Mouse (Mus musculus) gastrocnemius, postnatal 4 days (tissue): Measurements from ENCODE around the gene Agtrap. TPM values are rescaled to one million over a fixed set of nuclear protein-coding genes. Genes with fewer than 3 reads are reported as not detected.
"Not testable (repeated sequence)": the region's sequence is repeated elsewhere in the genome, so short reads cannot be mapped to it uniquely, and the experiment has no call there.

ENCODE experiments used
- DNase-seq, 2 experiments: peaks; one replicate each; pipeline ENCODE4 v3.0.0; 2021 to 2022; ENCODE audit warnings: low spot score in 2 of 2, mixed read lengths in 2 of 2
- total RNA-seq, 2 experiments: library from RNA; stranded (reverse); gene quantifications; 2 replicates each; pipeline ENCODE4 v1.2.3; 2021

Agtrap gene
- total RNA-seq, 2 experiments from 2014 or later: 20.5 to 22.7 TPM

GRCm38 (mm10) chr4:148052976-148053375 is 34.9 kb downstream of the Agtrap start:
- DNase-seq: no peak

- no peak for DNase-seq
Observed at GRCm38 (mm10) chr4:148051886-148052285, 35.9 kb downstream of the Agtrap start.

GRCm38 (mm10) chr4:148051046-148051776 is 36.6 kb downstream of the Agtrap start:
- DNase-seq: no peak

GRCm38 (mm10) chr4:148050396-148050914 is 37.4 kb downstream of the Agtrap start:
- not testable (repeated sequence) for DNase-seq

- DNase-seq: no peak
Observed at GRCm38 (mm10) chr4:148046450-148047031, 41.3 kb downstream of the Agtrap start.

GRCm38 (mm10) chr4:148044113-148044512 is 43.7 kb downstream of the Agtrap start:
- DNase-seq: no peak

- DNase-seq: not testable (repeated sequence)
Observed at GRCm38 (mm10) chr4:148043327-148043726, 44.5 kb downstream of the Agtrap start.

- DNase-seq: peak in 1 of 2 experiments; percentile 39
Observed at GRCm38 (mm10) chr4:148041611-148042191, 46.1 kb downstream of the Agtrap start.

GRCm38 (mm10) chr4:148040933-148041610 is 46.8 kb downstream of the Agtrap start:
- DNase-seq: peak; percentile 50 to 80

GRCm38 (mm10) chr4:148040029-148040830 is 47.6 kb downstream of the Agtrap start:
- no peak for DNase-seq

- DNase-seq: no peak
Observed at GRCm38 (mm10) chr4:148039254-148040028, 48.4 kb downstream of the Agtrap start.

- DNase-seq: peak; percentile 99
Observed at GRCm38 (mm10) chr4:148038600-148039253, 49.1 kb downstream of the Agtrap start, which contains the start of the genes Clcn6 and Mthfr. TSS of gene Clcn6 (minus strand) at chr4:148038821. TSS of gene Mthfr (plus strand) at chr4:148039077.

GRCm38 (mm10) chr4:148038079-148038599 is 49.7 kb downstream of the Agtrap start:
- no peak for DNase-seq

- DNase-seq: no peak
Observed at GRCm38 (mm10) chr4:148035440-148035839, 52.4 kb downstream of the Agtrap start.

- DNase-seq: no peak
Observed at GRCm38 (mm10) chr4:148033858-148034410, 53.9 kb downstream of the Agtrap start.

- no peak for DNase-seq
Observed at GRCm38 (mm10) chr4:148030506-148030905, 57.3 kb downstream of the Agtrap start.

- DNase-seq: no peak
Observed at GRCm38 (mm10) chr4:148029297-148029696, 58.5 kb downstream of the Agtrap start.
